Mouse (Mus musculus): Measurements from ENCODE around the gene Tpcn1.

Gene Tpcn1

GRCm38 (mm10) chr5:120560129-120560615, 28.3 kb downstream of the Tpcn1 start:
- 51% methylated on average over 9 of the region's 9 CpGs for WGBS

- WGBS = 71% methylated on average over 14 of the region's 14 CpGs
These were observed 29.7 kb downstream of the Tpcn1 start for GRCm38 (mm10) chr5:120558762-120559161.

DNA sequence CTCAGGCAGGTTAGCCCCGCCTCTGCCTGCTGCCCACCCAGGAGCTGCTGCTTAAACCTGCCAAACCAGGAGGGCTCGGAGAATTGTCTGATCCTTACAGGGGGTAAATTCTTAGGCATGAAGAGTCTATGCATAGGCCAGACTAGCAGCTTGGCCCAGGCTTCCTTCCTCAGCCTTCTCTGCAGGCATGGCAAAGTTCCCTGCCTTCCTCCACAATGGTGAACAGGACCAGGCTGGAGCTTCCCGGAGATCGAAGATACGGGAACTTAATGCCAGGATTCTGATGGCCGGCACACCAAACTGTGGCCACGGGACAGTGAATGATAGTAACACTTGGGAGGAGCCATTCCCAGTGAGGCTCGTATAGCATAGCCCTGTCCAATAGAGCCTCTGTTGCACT, 30.4 kb downstream of the Tpcn1 start:
- WGBS = 58% methylated on average over 8 of the region's 8 CpGs

DNA sequence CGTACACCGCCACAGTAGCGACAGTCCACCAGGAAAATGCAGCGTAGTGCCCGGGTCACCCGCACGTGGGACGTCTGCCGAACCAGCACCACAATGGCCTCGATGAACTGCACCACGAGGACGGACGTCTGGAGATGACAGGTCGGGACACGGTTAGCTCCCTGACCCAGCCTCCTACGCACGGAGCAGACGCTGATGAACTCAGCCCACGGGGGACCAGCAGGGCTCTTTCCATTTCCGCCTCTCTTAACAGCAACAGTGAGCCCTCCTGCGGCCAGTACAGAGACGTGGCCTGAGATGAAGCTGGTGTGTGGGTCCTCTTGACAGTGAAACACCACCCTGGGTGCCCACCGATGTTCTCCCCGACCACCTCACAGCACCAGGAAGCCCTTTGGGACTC, 32.6 kb downstream of the Tpcn1 start:
- 87% methylated on average over 24 of the region's 24 CpGs for WGBS

GRCm38 (mm10) chr5:120550673-120551072, 37.8 kb downstream of the Tpcn1 start:
- 56% methylated on average over 5 of the region's 5 CpGs for WGBS

- WGBS = 80% methylated on average over 5 of the region's 5 CpGs
These were observed 38.3 kb downstream of the Tpcn1 start for GRCm38 (mm10) chr5:120550137-120550536.

- WGBS = 83% methylated on average over 11 of the region's 11 CpGs
These were observed 40.1 kb downstream of the Tpcn1 start for GRCm38 (mm10) chr5:120548236-120548850.

DNA sequence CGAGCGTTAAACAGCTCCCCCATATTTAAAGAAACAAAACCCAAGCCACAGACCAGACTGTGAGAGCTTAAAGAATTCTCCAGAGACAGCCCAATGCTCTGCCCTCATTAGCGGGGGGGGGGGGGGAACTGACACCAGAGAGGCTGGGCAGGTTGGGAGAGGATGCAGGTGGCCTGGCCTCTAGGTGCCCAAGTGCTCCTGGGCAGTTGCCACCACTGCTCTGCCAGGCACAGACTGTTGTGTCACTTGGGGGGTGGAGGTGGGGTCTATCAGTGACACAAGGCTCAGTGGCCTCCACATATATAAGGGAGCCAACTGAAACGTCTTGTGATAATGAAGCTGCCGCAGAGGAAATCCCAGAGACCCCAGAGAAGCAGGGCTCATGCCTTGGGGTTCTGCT, 51.8 kb downstream of the Tpcn1 start:
- WGBS = 69% methylated on average over 5 of the region's 5 CpGs

GRCm38 (mm10) chr5:120536046-120536445, 52.4 kb downstream of the Tpcn1 start:
- 47% methylated on average over 13 of the region's 13 CpGs for WGBS

GRCm38 (mm10) chr5:120534686-120535075, 53.8 kb downstream of the Tpcn1 start:
- WGBS = 52% methylated on average over 2 of the region's 2 CpGs

GRCm38 (mm10) chr5:120534071-120534685, 54.3 kb downstream of the Tpcn1 start:
- 72% methylated on average over 15 of the region's 15 CpGs for WGBS

DNA sequence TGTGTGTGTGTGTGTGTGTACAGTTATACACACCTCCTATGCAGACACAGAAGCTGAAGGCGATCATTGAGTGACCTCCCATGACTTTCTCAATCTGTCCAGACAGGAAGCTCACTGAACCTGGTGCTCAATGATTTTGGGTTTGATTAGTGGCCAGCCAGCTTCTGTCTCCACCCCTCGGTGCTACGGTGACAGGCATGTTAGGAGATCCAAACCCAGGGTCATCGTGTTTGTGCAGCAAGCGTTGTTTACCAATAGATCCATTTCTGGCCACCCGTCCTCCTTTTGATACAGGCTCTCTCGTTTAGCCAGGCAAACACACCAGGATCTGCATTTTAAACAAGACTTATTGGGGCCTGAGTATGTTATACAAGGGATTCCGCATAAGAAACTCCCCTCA, 56.8 kb downstream of the Tpcn1 start:
- WGBS = 85% methylated on average over 8 of the region's 8 CpGs

GRCm38 (mm10) chr5:120527296-120527964, 61.0 kb downstream of the Tpcn1 start:
- 90% methylated on average over 13 of the region's 20 CpGs for WGBS

- 85% methylated on average over 11 of the region's 11 CpGs for WGBS
These were observed 62.2 kb downstream of the Tpcn1 start for GRCm38 (mm10) chr5:120526311-120526710.

DNA sequence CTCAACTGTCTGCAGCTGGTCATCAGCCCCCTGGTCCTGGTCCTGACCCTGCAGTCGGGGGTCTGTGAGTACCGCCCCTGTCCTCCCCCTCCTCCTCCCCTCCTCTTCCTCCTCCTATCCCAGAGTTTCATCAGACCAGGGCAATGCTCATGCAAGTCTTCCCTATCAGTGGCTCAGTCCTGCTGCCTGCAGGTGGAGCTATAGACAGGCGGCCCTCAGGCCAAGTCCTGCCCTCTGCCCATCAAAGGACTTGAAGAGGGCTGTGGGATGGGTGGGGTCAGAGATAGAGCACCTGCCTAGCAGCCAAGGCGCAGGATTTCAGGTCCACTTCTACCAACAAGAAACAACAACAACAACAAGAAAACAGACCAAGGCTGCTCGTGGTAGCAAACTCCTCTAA, 62.7 kb downstream of the Tpcn1 start:
- WGBS = 53% methylated on average over 5 of the region's 5 CpGs

GRCm38 (mm10) chr5:120524736-120525135, 63.7 kb downstream of the Tpcn1 start:
- 91% methylated on average over 2 of the region's 2 CpGs for WGBS

DNA sequence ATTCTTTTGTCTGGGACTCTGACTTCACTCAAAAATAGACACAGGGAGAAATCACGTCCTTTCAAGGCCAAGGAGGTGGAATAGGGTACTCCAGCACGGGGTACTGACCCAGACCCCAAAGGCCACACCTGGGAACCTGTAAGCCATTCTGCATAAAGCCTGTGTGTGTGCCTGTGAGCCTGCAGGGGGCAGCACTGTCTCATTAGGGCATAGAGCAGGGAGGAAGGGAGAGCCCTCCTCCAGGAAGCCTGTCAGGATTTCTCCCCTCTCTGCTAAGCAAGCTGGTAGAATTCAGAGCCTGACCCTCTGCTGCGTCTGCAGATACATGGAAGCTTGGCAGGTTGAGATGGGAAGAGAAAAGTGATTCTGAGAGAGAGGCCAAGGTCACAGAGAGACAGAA, 65.8 kb downstream of the Tpcn1 start:
- 81% methylated on average over 3 of the region's 3 CpGs for WGBS

- WGBS = 61% methylated on average over 9 of the region's 9 CpGs
These were observed 70.9 kb downstream of the Tpcn1 start for GRCm38 (mm10) chr5:120517552-120517951.

- 70% methylated on average over 15 of the region's 15 CpGs for WGBS
These were observed 72.1 kb downstream of the Tpcn1 start for GRCm38 (mm10) chr5:120516221-120516984.

- 89% methylated on average over 7 of the region's 7 CpGs for WGBS
These were observed 73.0 kb downstream of the Tpcn1 start for GRCm38 (mm10) chr5:120515451-120515850.

DNA sequence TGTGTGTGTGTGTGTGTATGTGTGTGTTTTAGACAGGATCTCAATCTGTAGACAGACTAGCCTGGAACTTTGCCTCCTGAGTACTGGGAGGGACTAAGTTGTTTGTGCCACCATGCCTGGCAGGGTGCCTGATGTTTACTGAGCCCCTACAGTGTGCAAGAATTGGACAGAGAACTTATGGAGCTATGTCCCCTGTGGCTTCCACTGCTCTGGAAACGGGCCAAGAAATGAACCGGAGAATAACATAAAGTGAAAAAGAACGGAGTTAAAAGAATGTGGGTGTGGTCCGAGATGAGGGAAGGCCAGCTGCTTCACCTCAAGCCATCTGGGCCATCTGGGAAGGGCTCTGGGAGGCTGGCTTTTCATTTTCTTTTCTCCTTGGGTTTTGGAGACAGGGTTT, 73.7 kb downstream of the Tpcn1 start:
- 22% methylated on average over 4 of the region's 4 CpGs for WGBS

DNA sequence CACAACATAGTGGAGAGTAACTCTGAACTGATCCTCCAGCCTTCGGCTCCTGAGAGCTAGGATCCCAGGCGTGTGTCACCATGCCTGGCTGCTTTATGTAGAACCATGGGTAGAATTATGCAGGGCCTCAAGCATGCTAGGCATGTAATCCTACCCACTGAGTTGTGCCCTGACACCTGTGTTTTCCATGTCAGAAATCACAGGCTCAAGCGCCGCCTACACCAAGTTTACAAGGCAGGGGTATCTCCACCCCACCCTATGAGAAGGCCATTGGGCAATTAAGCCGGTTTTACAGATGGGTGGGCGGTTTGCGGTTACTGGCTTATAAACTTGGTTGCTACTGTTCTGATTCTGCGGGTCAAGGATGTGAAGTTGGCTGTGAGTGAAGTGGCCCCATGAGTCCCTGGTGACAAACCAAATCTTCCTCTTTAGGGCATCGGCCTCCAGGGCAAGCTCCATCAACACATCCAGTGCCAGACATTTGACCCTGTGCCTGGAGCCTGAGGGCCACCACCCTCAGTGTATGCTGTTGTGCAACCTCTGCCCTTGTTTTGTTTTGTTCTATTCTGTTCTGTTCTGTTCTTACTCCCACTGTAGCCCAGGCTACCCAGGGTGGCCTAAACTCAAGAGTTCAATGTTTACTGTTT, 74.3 kb downstream of the Tpcn1 start:
- 89% methylated on average over 9 of the region's 9 CpGs for WGBS

Data from cerebral cortex, adult 2 months (tissue).